Mouse (Mus musculus) adrenal gland, adult 8-10 months (tissue): ENCODE measurements around the gene C8a. TPM values are rescaled to one million over a fixed set of nuclear protein-coding genes. Genes with fewer than 3 reads are reported as not detected.

ENCODE experiments used
- DNase-seq: peaks from one replicate; pipeline ENCODE4 v3.0.0; 2022
- total RNA-seq, 4 experiments: library from RNA; stranded (reverse); gene quantifications; 2 replicates each; pipeline ENCODE4 v1.2.4; 2022

Gene C8a
- total RNA-seq, 4 experiments from 2014 or later: 0.17 to 0.35 (median 0.19) TPM; not detected in 1

GRCm38 (mm10) chr4:104768190-104768589 is 108.0 kb downstream of the C8a start:
- DNase-seq: no peak

- DNase-seq: no peak
These were observed 110.1 kb downstream of the C8a start, which contains the start of gene C8b for GRCm38 (mm10) chr4:104766065-104766464. C8b (plus strand) TSS chr4:104766317.

Other genes with a start within 250 kb of the C8a start
- gene C8b, start 110.1 kb downstream of the C8a start, total RNA-seq: under 1 TPM in 1 of 4 experiments, not detected in 3; 0.24 TPM
- not detected for gene Gm17662, start 19.1 kb downstream of the C8a start, total RNA-seq
- gene Fyb2, start 37.1 kb upstream of the C8a start, total RNA-seq: under 1 TPM; 0.24 to 0.64 (median 0.45) TPM
- 10 to 100 TPM in 2 of 4 experiments, 1 to 10 TPM in 2; 7.5 to 10.4 (median 9.2) TPM for gene Prkaa2, start 233.5 kb upstream of the C8a start, total RNA-seq